Mouse (Mus musculus) spleen, adult 2 months (tissue): ENCODE data around the gene Dnali1. TPM values are rescaled to one million over a fixed set of nuclear protein-coding genes. Genes with fewer than 3 reads are reported as not detected.

Experiments used
- DNase-seq, 2 experiments: peaks; one replicate each; pipeline versions ENCODE4 v3.0.0 to v3.0.0-alpha.2; 2012 to 2021; ENCODE audit warnings: low spot score in 2 of 2, low read depth in 1 of 2
- H3K27ac ChIP-seq: fragments of 200-500 bp; 2 replicates; pipeline ENCODE4 v1.5.1; 2012; ENCODE audit warnings: low read length, inconsistent platforms; ENCODE audit not compliant: insufficient read depth
- H3K27me3 ChIP-seq: fragments of 200-500 bp; 2 replicates; pipeline ENCODE4 v1.6.1; 2012; ENCODE audit warnings: mild to moderate bottlenecking, moderate library complexity, low read length, inconsistent platforms; ENCODE audit not compliant: control insufficient read depth, insufficient read depth
- H3K36me3 ChIP-seq: fragments of 200-500 bp; 2 replicates; pipeline ENCODE4 v1.6.1; 2012; ENCODE audit warnings: mild to moderate bottlenecking, low read length, inconsistent platforms; ENCODE audit not compliant: control insufficient read depth, insufficient read depth
- H3K4me1 ChIP-seq: fragments of 200-500 bp; 2 replicates; pipeline ENCODE4 v1.6.1; 2011; ENCODE audit warnings: inconsistent platforms; ENCODE audit not compliant: control insufficient read depth, insufficient read depth, insufficient read length
- H3K4me3 ChIP-seq: fragments of 200-500 bp; 2 replicates; pipeline ENCODE4 v1.5.1; 2011; ENCODE audit warnings: mild to moderate bottlenecking, inconsistent platforms; ENCODE audit not compliant: insufficient read depth, insufficient read length; ENCODE audit errors: extremely low read depth
- CTCF ChIP-seq: fragments of 200-500 bp; IDR thresholded peaks from 2 replicates; pipeline ENCODE4 v1.5.1; 2011; ENCODE audit warnings: mild to moderate bottlenecking, inconsistent platforms; ENCODE audit not compliant: insufficient read depth, insufficient read length, insufficient replicate concordance; ENCODE audit errors: extremely low read depth
- POLR2A ChIP-seq: fragments of 200-500 bp; IDR thresholded peaks from 2 replicates; pipeline ENCODE4 v1.6.1; 2011; ENCODE audit warnings: low read depth, low read length, inconsistent platforms
- WGBS: fragments of 180-500 bp; shearing (Covaris S2); methylation state at CpG from one replicate; pipeline ENCODE4 v1.1.7; 2018; 5-methylcytosine and 5-hydroxymethylcytosine counted together
- polyA plus RNA-seq: library from polyadenylated mRNA; depleted of rRNA; stranded (reverse); fragments of >200 nt; gene quantifications from 2 replicates; pipeline ENCODE4 v1.2.3, GENCODE M21; 2012; rRNA removed

Dnali1 gene
- not detected in 2 replicates for polyA plus RNA-seq

GRCm38 (mm10) chr4:125065517-125066307 is at the start of gene Dnali1:
Gene Dnali1 (minus strand): TSS chr4:125065703.
- TF ChIP-seq CTCF (no peak), POLR2A (no peak)
- Histone ChIP-seq H3K36me3 (peaks cover 10% of the 10 kb centered on the region), H3K4me3 (peak within 1 kb of the TSS; percentile 86), H3K27ac (0 out of 2 replicates have a peak within 1 kb of the TSS, but pooled peaks have one; percentile 54), H3K27me3 (no peaks in the 10 kb centered on the region), H3K4me1 (peaks cover 7% of the 10 kb centered on the region; the same call in 1 of the 2 replicates)
- 4% methylated on average over 26 of the region's 26 CpGs for WGBS
- peak; percentile 35 to 45 for DNase-seq

DNA sequence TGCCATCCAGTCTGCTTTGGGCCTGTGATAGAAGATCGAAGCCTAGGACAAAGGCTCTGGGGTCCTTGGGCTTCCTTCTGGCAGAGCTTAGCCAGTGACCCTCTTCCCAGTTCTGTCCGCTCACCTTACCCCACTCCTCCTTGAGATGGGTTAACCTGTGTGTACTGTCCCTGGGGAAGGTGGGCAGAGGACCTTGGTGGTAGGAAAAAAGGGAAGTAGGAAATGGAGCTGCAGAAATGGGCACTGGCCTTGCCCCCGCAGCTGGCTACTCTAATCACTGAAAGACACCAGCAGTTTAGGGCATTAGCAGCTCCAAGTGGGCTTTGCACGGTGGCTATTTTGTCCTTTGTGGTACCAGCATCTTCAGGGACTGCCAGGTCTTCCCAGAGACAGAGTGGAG is 49.6 kb upstream of the Dnali1 start:
- no peak overlapping the region for H3K4me3 ChIP-seq
- TF ChIP-seq POLR2A (no peak), CTCF (no peak)
- H3K27ac ChIP-seq: peak overlapping the region; percentile 70
- WGBS: 36% methylated on average over 4 of the region's 4 CpGs
- peaks cover 36% of the 10 kb centered on the region for H3K4me1 ChIP-seq
- peaks cover 16% of the 10 kb centered on the region for H3K36me3 ChIP-seq
- no peaks in the 10 kb centered on the region for H3K27me3 ChIP-seq
- no peak for DNase-seq

- DNase-seq: peak in 1 of 2 experiments; percentile 84
- Histone ChIP-seq H3K36me3 (peaks cover 11% of the 10 kb centered on the region), H3K27me3 (no peaks in the 10 kb centered on the region), H3K27ac (peak overlapping the region; percentile 70), H3K4me3 (no peak overlapping the region), H3K4me1 (peaks cover 35% of the 10 kb centered on the region; the same call in 1 of the 2 replicates)
- TF ChIP-seq POLR2A (no peak), CTCF (peak; percentile 75; the same call in 1 of the 2 replicates)
- WGBS: 9% methylated on average over 6 of the region's 6 CpGs
Observed at GRCm38 (mm10) chr4:125114638-125115037, 49.1 kb upstream of the Dnali1 start.

- 98% methylated on average over 9 of the region's 9 CpGs for WGBS
- DNase-seq: no peak
- no peak overlapping the region for H3K4me3 ChIP-seq
- H3K27me3 ChIP-seq: no peaks in the 10 kb centered on the region
- TF ChIP-seq CTCF (no peak), POLR2A (no peak)
- H3K4me1 ChIP-seq: no peaks in the 10 kb centered on the region
- peaks cover 16% of the 10 kb centered on the region for H3K36me3 ChIP-seq
- H3K27ac ChIP-seq: no peak overlapping the region
Observed at GRCm38 (mm10) chr4:125105354-125105753, 39.9 kb upstream of the Dnali1 start.

GRCm38 (mm10) chr4:125101334-125101733 is 35.8 kb upstream of the Dnali1 start:
- Histone ChIP-seq H3K27me3 (no peaks in the 10 kb centered on the region), H3K4me1 (no peaks in the 10 kb centered on the region), H3K27ac (no peak overlapping the region), H3K36me3 (peaks cover 13% of the 10 kb centered on the region), H3K4me3 (no peak overlapping the region)
- TF ChIP-seq CTCF (no peak), POLR2A (no peak)
- DNase-seq: no peak
- WGBS: 88% methylated on average over 13 of the region's 13 CpGs

DNA sequence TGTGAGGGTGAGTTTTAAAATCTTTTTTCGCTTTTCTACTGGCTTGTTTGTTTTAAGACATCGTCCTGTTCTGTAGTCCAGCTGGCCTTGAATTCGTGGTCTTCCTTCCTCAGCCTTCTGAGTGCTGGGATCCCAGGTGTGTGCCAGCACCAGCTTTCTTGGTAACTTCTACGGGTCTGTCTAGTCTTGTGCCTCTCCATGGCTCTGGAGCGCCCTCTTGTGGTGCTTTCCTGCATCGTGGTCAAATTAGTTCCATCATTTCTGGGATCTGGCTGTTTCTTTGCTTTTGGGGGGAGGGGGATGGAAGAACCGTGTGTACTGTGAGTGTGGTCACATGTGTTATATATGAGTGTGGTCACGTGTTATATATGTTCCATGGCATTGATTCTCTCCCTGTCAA is 34.0 kb upstream of the Dnali1 start:
- Histone ChIP-seq H3K27ac (no peak overlapping the region), H3K4me3 (no peak overlapping the region), H3K27me3 (no peaks in the 10 kb centered on the region), H3K36me3 (peaks cover 9% of the 10 kb centered on the region), H3K4me1 (no peaks in the 10 kb centered on the region)
- TF ChIP-seq POLR2A: no peak
- peak; percentile 86; the same call in 1 of the 2 replicates for TF ChIP-seq CTCF
- peak in 1 of 2 experiments; percentile 76 for DNase-seq
- 9% methylated on average over 8 of the region's 8 CpGs for WGBS

DNA sequence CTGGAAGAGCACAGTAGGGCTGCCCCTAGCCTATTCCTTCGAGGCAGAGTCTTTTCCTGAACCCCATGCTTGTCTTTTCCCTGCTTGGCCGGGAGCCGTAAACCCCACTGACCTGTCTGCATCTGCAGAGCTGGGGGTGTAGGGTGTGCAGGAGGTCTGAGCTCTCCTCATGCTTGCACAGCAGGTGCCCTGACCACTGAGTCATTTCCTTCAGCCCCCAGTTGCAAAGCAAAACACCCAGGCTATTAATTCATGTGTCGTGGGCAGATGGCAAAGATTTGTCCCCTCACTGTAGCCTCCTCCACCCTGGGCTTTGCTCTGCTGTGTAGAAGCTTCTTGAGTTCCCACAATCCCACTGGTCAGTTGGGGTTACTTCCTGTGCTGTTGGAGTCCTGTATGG is 31.9 kb upstream of the Dnali1 start:
- no peak for DNase-seq
- H3K27me3 ChIP-seq: no peaks in the 10 kb centered on the region
- H3K4me1 ChIP-seq: no peaks in the 10 kb centered on the region
- TF ChIP-seq CTCF (no peak), POLR2A (no peak)
- WGBS: 79% methylated on average over 4 of the region's 4 CpGs
- no peak overlapping the region for H3K4me3 ChIP-seq
- H3K27ac ChIP-seq: no peak overlapping the region
- H3K36me3 ChIP-seq: peaks cover 3% of the 10 kb centered on the region
